Mouse (Mus musculus): ENCODE results near the gene Bend4.

- TF ChIP-seq CTCF (IDR thresholded peaks at IDR 0.05; ENCODE audit: control insufficient read depth, insufficient read depth, low read length) (no peak), POLR2A (IDR thresholded peaks at IDR 0.05; ENCODE audit: borderline replicate concordance, control insufficient read depth, low read depth, low read length) (no peak)
These were observed 2.1 kb downstream of the Bend4 start for GRCm38 (mm10) chr5:67426011-67426410.

Measured in bone marrow, adult 2 months (tissue).